Mouse (Mus musculus) heart, postnatal 0 days (tissue): Measurements from ENCODE around the gene Msh3.

Experiments
- CTCF ChIP-seq: IDR thresholded peaks from 2 replicates; pipeline ENCODE4 v1.5.1; 2016; ENCODE audit warnings: antibody characterized with exemption, control low read depth, low read depth
- EP300 ChIP-seq: IDR thresholded peaks from 2 replicates; pipeline ENCODE4 v1.6.1; 2016; ENCODE audit warnings: antibody characterized with exemption, low read depth

- no peak for TF ChIP-seq CTCF
- no peak for TF ChIP-seq EP300
Observed at GRCm38 (mm10) chr13:92253850-92254249, 101.0 kb downstream of the Msh3 start.
